Mouse (Mus musculus): ENCODE results near the gene Krt1. TPM values are rescaled to one million over a fixed set of nuclear protein-coding genes. Genes with fewer than 3 reads are reported as not detected.

Krt1 gene
- total RNA-seq, 4 experiments from 2014 or later = 1.7 to 3.3 (median 2.6) TPM

DNA sequence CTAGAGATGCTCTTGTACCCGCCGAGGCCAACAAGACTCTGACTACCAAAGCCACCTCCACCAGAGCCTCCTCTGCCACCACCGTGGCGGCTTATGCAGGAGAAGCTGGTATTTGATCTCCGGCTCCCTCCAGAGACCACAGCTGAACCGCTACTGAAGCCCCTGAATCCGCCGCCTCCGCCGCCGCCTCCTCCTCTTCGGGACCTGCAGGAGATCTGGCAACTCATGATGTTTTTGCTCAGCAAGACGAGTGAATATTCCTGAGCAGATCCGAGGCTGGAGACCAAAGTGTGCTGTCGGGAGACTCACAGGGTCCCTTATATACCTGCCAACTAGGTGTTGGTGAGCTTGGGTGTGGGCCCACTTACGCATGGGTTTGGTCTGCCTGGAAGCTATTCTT, 32.7 kb downstream of the Krt1 start, which contains the start of gene Krt2:
TSS of gene Krt2 (minus strand) at position 295 of the 400 bp plus-strand sequence.
- no peak for DNase-seq (ENCODE audit: low spot score in 2 of 2)

DNA sequence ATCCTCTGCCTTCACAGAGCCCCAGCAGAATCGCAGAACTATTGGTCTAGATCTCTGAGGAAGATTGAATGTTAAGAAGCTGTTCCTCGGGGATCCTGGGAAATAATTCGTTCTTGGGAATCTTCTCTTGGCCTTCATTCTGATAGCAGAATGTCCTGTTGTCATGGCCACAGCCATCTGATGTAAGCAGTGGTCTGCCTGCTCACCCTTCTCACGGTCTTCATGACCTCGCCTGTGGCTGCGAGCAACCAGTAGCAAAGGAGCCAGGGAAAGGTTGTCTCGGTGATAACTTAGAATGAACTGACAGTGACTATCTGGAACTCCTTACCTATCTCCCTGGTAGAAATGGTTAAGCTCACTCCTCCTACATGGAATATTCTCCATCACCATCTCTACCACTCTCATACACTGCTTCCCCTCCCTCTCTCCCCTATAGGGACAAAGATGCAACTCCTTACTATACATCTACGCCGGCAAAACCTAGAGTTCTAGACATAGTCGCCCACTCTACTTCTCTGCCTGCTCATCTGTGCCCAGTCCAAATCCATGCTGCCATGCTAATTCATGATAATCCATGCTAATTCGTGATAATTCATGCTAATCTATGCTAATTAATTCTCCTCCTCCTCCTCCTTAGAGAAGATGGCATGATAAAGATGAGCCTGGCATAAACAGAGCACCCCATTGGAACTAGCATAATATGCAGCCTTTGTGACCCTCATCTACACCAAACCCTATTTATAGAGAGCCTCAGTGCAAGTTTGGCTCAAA, 47.4 kb downstream of the Krt1 start:
- peak in 1 of 2 experiments; percentile 64 for DNase-seq (ENCODE audit: low spot score in 2 of 2)

GRCm38 (mm10) chr15:101802296-101802835, 48.2 kb downstream of the Krt1 start, which contains the start of gene Krt73:
Krt73 (minus strand) TSS chr15:101802346.
- DNase-seq (ENCODE audit: low spot score in 2 of 2) = no peak

Small RNAs within 50 kb of the gene (microRNA-seq; reads per million reads assigned to microRNA genes)
- gene Gm44356 = 0 reads per million in 2 experiments

Other genes starting within 250 kb of the Krt1 start
- gene Gm5414, start 222.6 kb downstream of the Krt1 start, total RNA-seq (2022) = not detected
- not detected for gene Gm5478, start 203.4 kb downstream of the Krt1 start, total RNA-seq (2022)
- gene Krt6b, start 170.5 kb downstream of the Krt1 start, total RNA-seq (2022) = not detected
- gene Krt6a, start 156.5 kb downstream of the Krt1 start, total RNA-seq (2022) = not detected
- not detected for gene Krt5, start 137.9 kb downstream of the Krt1 start, total RNA-seq (2022)
- gene Krt71, start 107.7 kb downstream of the Krt1 start, total RNA-seq (2022) = not detected
- gene Krt72, start 64.3 kb downstream of the Krt1 start, total RNA-seq (2022) = not detected
- gene Krt73, start 48.4 kb downstream of the Krt1 start, total RNA-seq (2022) = 1 to 10 TPM in 3 of 4 experiments, under 1 TPM in 1; 0.76 to 1.4 (median 1.1) TPM
- gene Krt2, start 32.6 kb downstream of the Krt1 start, total RNA-seq (2022) = under 1 TPM; 0.17 to 0.82 (median 0.39) TPM
- 10 to 100 TPM in 2 of 4 experiments, 1 to 10 TPM in 2; 7.2 to 11.8 (median 10.0) TPM for gene Krt77, start 18.9 kb upstream of the Krt1 start, total RNA-seq (2022)
- gene Krt76, start 42.1 kb upstream of the Krt1 start, total RNA-seq (2022) = not detected
- gene Krt4, start 73.9 kb upstream of the Krt1 start, total RNA-seq (2022) = not detected
- gene Krt79, start 89.5 kb upstream of the Krt1 start, total RNA-seq (2022) = not detected
- not detected for gene Krt78, start 103.5 kb upstream of the Krt1 start, total RNA-seq (2022)
- gene Krt8, start 153.7 kb upstream of the Krt1 start, total RNA-seq (2022) = under 1 TPM; 0.17 to 0.95 (median 0.23) TPM
- 1 to 10 TPM in 2 of 4 experiments, under 1 TPM in 2; 0.26 to 2.5 (median 1.3) TPM for gene Krt18, start 177.4 kb upstream of the Krt1 start, total RNA-seq (2022)
- gene Eif4b, start 223.0 kb upstream of the Krt1 start, total RNA-seq (2022) = 100 to 1,000 TPM; 191 to 203 (median 200) TPM
- 10 to 100 TPM; 23.3 to 29.5 (median 24.3) TPM for gene Tns2, start 249.6 kb upstream of the Krt1 start, total RNA-seq (2022)